Mouse (Mus musculus) embryonic facial prominence, embryonic 14.5 days (tissue): Measurements from ENCODE around the gene Ccdc38. TPM values are rescaled to one million over a fixed set of nuclear protein-coding genes. Genes with fewer than 3 reads are reported as not detected.

Experiments used
- ATAC-seq: fragments of 200-750 bp; cut with Nextera tagmentation; 2 replicates; pipeline ENCODE4 v1.8.0; 2017; ENCODE audit warnings: low read depth, moderate number of reproducible peaks, moderate TSS enrichment
- DNase-seq: peaks from one replicate; pipeline ENCODE4 v3.0.0-alpha.2; 2015; ENCODE audit warnings: low spot score
- H3K27ac ChIP-seq: fragments of 300-500 bp; sonication (generic); replicated peaks from 2 replicates; pipeline ENCODE4 v1.5.1; 2014; ENCODE audit warnings: low read depth, mild to moderate bottlenecking, low read length, moderate library complexity
- H3K27me3 ChIP-seq: fragments of 300-500 bp; sonication (generic); replicated peaks from 2 replicates; pipeline ENCODE4 v1.6.1; 2014; ENCODE audit warnings: low read length; ENCODE audit not compliant: control insufficient read depth, insufficient read depth
- H3K36me3 ChIP-seq: fragments of 300-500 bp; sonication (generic); 2 replicates; pipeline ENCODE4 v1.6.1; 2014; ENCODE audit warnings: low read length, mixed read lengths; ENCODE audit not compliant: control insufficient read depth, insufficient read depth
- H3K4me1 ChIP-seq: fragments of 300-500 bp; sonication (generic); 2 replicates; pipeline ENCODE4 v1.6.1; 2014; ENCODE audit warnings: antibody characterized with exemption, low read length; ENCODE audit not compliant: control insufficient read depth, insufficient read depth
- H3K4me2 ChIP-seq: fragments of 300-500 bp; sonication (generic); 2 replicates; pipeline ENCODE4 v1.6.1; 2014; ENCODE audit warnings: low read depth, mild to moderate bottlenecking, low read length, moderate library complexity, mixed read lengths
- H3K4me3 ChIP-seq: fragments of 300-500 bp; sonication (generic); 2 replicates; pipeline ENCODE4 v1.5.1; 2014; ENCODE audit warnings: low read depth, mild to moderate bottlenecking, low read length
- H3K9ac ChIP-seq: fragments of 300-500 bp; sonication (generic); 2 replicates; pipeline ENCODE4 v1.6.1; 2014; ENCODE audit warnings: low read depth, mild to moderate bottlenecking, low read length, moderate library complexity, mixed read lengths
- H3K9me3 ChIP-seq: fragments of 300-500 bp; sonication (generic); 2 replicates; pipeline ENCODE4 v1.6.1; 2016; ENCODE audit warnings: low read length; ENCODE audit not compliant: control insufficient read depth
- WGBS: fragments of 180-500 bp; shearing (Covaris S2); extraction: QIAGEN DNeasy Blood & Tissue Kit; methylation state at CpG from one replicate; pipeline ENCODE4 v1.1.7; 2014; 5-methylcytosine and 5-hydroxymethylcytosine counted together
- polyA plus RNA-seq: library from polyadenylated mRNA; unstranded; fragments of >200 nt; fragmentation: Nextera tagmentation; extraction: Ambion mirVana; gene quantifications from 2 replicates; pipeline ENCODE4 v1.2.1, GENCODE M21; 2014

Ccdc38 gene
- polyA plus RNA-seq, 1 experiment from 2014 or later, result 0.71 TPM

DNA sequence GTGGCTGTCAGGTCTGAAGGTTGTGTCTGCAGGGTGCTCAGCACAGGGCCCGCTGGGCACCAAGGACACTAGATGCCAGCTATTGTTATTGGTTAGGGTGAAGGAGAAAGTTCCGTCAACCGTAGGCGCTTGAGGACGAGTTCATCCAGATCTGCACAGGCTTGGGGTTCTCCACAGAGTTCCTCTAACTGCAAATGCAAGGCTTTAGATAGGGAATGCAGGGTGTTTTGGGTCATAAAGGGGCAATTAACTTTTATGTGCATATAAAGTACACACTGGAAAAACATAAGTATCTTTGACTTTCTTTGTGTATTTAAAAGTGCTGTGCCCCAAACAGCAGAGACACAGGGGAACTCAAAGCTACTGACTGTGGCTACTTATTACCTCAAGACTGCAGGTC is 89.9 kb downstream of the Ccdc38 start:
- WGBS, result 93% methylated on average over 5 of the region's 5 CpGs
- Histone ChIP-seq H3K36me3 (no peaks in the 10 kb centered on the region), H3K9ac (no peak overlapping the region), H3K27me3 (no peaks in the 10 kb centered on the region), H3K27ac (no peak overlapping the region), H3K9me3 (no peaks in the 10 kb centered on the region), H3K4me1 (no peaks in the 10 kb centered on the region), H3K4me3 (no peak overlapping the region), H3K4me2 (no peak overlapping the region)
- DNase-seq (no peak), ATAC-seq (no peak)

DNA sequence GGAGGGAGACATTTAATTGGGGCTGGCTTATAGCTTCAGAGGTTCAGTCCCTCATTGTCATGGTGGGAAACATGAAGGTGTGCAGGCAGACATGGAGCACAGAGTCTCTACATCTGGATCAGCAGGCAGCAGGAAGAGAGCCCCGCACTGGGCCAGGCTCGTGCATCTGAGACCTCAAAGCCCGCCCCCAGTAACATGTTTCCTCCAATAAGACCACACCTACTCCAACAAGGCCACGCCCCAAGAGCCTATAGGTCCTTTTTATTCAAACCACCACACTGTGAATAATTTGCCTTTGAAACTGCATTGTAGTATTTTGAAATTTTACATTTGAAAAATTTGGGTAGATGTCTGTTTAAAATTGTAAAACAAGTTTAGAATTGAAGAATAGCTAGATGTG is 91.7 kb downstream of the Ccdc38 start:
- H3K9me3 ChIP-seq, result no peaks in the 10 kb centered on the region
- DNase-seq, result no peak
- no peak for ATAC-seq
- H3K4me3 ChIP-seq, result no peak overlapping the region
- no peak overlapping the region for H3K27ac ChIP-seq
- no peak overlapping the region for H3K9ac ChIP-seq
- no peaks in the 10 kb centered on the region for H3K4me1 ChIP-seq
- H3K4me2 ChIP-seq, result no peak overlapping the region
- H3K36me3 ChIP-seq, result no peaks in the 10 kb centered on the region
- no peaks in the 10 kb centered on the region for H3K27me3 ChIP-seq
- WGBS, result 67% methylated on average over 4 of the region's 4 CpGs

DNA sequence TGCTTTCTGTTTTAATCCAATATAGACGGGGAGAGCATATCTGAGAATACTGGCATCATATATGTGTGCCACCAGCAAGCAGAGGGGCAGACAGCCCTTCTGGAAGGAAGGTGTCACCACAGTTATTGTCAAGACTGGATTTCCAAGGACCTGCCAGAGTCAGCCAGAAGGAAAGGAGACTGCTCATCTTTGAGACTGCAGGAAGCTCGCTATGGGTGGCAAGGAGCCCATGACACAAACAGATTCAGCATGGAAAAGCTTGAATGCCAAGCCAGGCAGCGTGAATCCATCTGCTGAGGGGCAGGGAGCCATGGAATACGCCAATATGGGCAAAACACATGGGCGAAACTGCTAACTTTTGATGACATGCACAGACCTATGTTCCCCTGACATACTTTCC is 93.1 kb downstream of the Ccdc38 start:
- H3K4me3 ChIP-seq, result no peak overlapping the region
- no peak overlapping the region for H3K4me2 ChIP-seq
- H3K27me3 ChIP-seq, result no peaks in the 10 kb centered on the region
- no peak overlapping the region for H3K9ac ChIP-seq
- 91% methylated on average over 5 of the region's 5 CpGs for WGBS
- ATAC-seq (no peak), DNase-seq (no peak)
- no peaks in the 10 kb centered on the region for H3K9me3 ChIP-seq
- no peaks in the 10 kb centered on the region for H3K36me3 ChIP-seq
- H3K27ac ChIP-seq, result no peak overlapping the region
- H3K4me1 ChIP-seq, result no peaks in the 10 kb centered on the region

Other genes starting within 250 kb of the Ccdc38 start
- 34.4 and 39.4 TPM in 2 replicates for gene Elk3, start 229.5 kb upstream of the Ccdc38 start, polyA plus RNA-seq
- gene Lta4h, start 87.2 kb upstream of the Ccdc38 start, polyA plus RNA-seq, result 172 and 212 TPM in 2 replicates
- gene Hal, start 51.9 kb upstream of the Ccdc38 start, polyA plus RNA-seq, result 0.61 TPM in 1 of 2 replicates, not detected in the other
- gene Amdhd1, start 599 bp upstream of the Ccdc38 start, polyA plus RNA-seq, result 0.18 and 0.21 TPM in 2 replicates
- gene Snrpf, start 49.1 kb downstream of the Ccdc38 start, polyA plus RNA-seq, result 112 TPM in 2 replicates
- gene Ntn4, start 100.0 kb downstream of the Ccdc38 start, polyA plus RNA-seq, result 0.74 and 1.2 TPM in 2 replicates